Mouse (Mus musculus): Measurements from ENCODE around the gene Parp11. TPM values are rescaled to one million over a fixed set of nuclear protein-coding genes. Genes with fewer than 3 reads are reported as not detected.
"Not testable (repeated sequence)": the region's sequence is repeated elsewhere in the genome, so short reads cannot be mapped to it uniquely, and the experiment has no call there.

Parp11 gene
- polyA plus RNA-seq, 1 experiment from 2014 or later, result 59.1 TPM

DNA sequence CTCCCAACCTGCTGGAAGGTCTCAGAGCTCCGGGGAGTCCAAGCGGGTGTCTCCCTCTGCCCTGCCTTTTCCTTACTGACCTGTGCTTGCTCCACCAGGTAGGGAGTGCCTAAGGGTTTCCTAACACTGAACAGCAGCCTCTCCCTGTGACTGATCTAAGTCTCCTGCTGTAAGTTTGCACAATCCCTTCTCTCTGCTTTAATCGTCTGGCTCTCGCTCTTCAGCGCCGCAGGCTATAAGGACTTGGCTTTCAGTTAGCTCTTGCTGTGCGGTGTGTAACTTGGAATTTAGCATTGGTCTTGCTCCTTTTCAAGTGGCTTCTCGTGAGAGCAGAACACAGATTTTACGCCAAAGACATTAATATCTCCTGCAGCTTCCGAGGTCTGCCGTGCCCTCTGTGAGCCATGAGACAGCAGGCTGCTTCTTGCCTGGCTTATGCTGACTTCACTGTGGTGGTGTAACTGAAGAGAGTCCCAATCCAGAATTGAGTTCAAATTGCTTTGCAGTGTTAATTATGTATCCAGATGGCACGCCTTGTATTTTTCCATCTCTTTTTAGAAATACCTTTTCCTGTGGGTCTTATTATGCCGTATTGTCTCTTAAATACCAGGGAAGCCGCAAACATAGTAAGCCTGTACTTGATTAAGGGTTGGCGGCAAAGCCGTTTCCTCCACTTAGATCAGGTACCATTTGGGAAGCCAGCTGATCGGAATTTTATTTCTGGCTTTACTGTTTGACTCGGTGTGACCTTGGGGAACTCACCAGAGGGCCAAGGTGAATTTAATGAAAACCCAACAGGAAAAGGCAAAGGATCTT, 50.4 kb downstream of the Parp11 start:
- Histone ChIP-seq H3K4me3 (ENCODE audit: low read depth, low read length) (no peak overlapping the region), H3K4me1 (ENCODE audit: control insufficient read depth, insufficient read depth, low read length) (no peaks in the 10 kb centered on the region), H3K27ac (ENCODE audit: low read depth, low read length) (no peak overlapping the region), H3K9ac (ENCODE audit: low read length) (no peak overlapping the region), H3K36me3 (ENCODE audit: control insufficient read depth, insufficient read depth, low read length) (no peaks in the 10 kb centered on the region), H3K4me2 (ENCODE audit: low read depth) (no peak overlapping the region), H3K9me3 (ENCODE audit: control insufficient read depth, low read length) (no peaks in the 10 kb centered on the region), H3K27me3 (ENCODE audit: control insufficient read depth, insufficient read depth, low read length) (no peaks in the 10 kb centered on the region)
- DNase-seq (ENCODE audit: low spot score) (no peak), ATAC-seq (ENCODE audit: insufficient read depth, low FRiP score, low TSS enrichment) (no peak)
- 82% methylated on average over 18 of the region's 18 CpGs for WGBS

DNA sequence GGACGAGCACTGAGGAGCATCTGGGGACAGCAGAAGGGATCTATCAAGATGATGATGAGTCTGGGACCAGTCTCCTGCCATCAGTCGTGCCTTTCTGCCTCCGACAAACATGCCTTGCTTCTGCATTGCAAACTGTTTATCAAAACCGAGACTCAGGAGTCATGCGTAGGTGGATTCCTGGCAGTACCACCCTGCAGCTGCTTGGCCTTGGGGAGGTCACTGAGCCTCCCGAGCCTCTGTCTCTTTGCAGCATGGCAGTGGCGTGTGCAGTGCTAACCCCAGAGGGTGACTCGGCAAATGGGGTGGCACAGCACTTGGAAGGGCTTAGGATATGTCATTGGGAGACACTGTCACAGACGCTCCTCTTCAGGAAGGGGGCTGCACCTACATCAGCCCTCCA, 53.5 kb downstream of the Parp11 start:
- Histone ChIP-seq H3K4me2 (ENCODE audit: low read depth) (no peak overlapping the region), H3K36me3 (ENCODE audit: control insufficient read depth, insufficient read depth, low read length) (no peaks in the 10 kb centered on the region), H3K4me3 (ENCODE audit: low read depth, low read length) (no peak overlapping the region), H3K27ac (ENCODE audit: low read depth, low read length) (no peak overlapping the region), H3K9ac (ENCODE audit: low read length) (no peak overlapping the region), H3K4me1 (ENCODE audit: control insufficient read depth, insufficient read depth, low read length) (no peaks in the 10 kb centered on the region), H3K27me3 (ENCODE audit: control insufficient read depth, insufficient read depth, low read length) (no peaks in the 10 kb centered on the region), H3K9me3 (ENCODE audit: control insufficient read depth, low read length) (no peaks in the 10 kb centered on the region)
- DNase-seq (ENCODE audit: low spot score), result no peak
- no peak for ATAC-seq (ENCODE audit: insufficient read depth, low FRiP score, low TSS enrichment)
- 77% methylated on average over 9 of the region's 9 CpGs for WGBS

DNA sequence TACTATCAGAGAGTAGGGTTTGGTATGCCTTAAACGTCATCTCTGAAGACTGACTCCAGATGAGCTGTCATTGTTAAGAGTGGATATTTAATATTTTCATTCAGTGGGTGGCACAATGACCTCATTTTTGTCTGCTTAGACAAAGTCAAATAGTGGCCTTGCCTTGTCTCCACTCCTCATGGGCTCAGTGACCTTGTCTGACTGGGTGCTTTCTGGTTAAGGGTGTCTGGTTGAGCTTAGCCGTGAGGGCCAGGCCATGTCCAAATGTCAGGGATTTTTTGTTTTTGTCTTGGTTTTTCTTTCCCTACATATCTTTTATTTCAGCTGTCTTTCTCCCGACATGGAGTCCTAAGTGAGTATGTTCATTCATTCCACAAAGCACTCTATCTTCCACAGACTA, 54.2 kb downstream of the Parp11 start:
- no peaks in the 10 kb centered on the region for H3K27me3 ChIP-seq (ENCODE audit: control insufficient read depth, insufficient read depth, low read length)
- H3K36me3 ChIP-seq (ENCODE audit: control insufficient read depth, insufficient read depth, low read length), result no peaks in the 10 kb centered on the region
- no peak overlapping the region for H3K27ac ChIP-seq (ENCODE audit: low read depth, low read length)
- no peaks in the 10 kb centered on the region for H3K4me1 ChIP-seq (ENCODE audit: control insufficient read depth, insufficient read depth, low read length)
- H3K4me2 ChIP-seq (ENCODE audit: low read depth), result no peak overlapping the region
- WGBS, result 90% methylated on average over 3 of the region's 3 CpGs
- H3K9ac ChIP-seq (ENCODE audit: low read length), result no peak overlapping the region
- no peak overlapping the region for H3K4me3 ChIP-seq (ENCODE audit: low read depth, low read length)
- no peaks in the 10 kb centered on the region for H3K9me3 ChIP-seq (ENCODE audit: control insufficient read depth, low read length)
- DNase-seq (ENCODE audit: low spot score) (no peak), ATAC-seq (ENCODE audit: insufficient read depth, low FRiP score, low TSS enrichment) (no peak)

DNA sequence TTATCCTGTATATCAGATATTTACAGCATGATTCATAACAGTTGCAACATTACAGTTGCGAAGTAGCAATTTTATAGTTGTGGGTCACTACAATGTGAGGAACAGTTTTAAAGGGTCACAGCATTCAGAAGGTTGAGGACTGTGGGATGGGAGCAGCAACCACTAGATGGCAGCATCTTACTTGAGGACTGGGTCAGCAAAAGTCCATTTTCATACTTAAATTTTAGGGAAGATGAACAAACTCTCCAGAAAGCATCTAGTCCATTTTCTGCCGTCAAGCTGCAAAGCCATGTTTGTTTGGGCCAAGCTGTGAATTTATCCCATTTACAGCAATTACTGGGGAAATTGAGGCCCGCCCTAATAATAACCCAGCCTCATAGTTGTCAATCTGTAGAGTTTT, 55.9 kb downstream of the Parp11 start:
- 56% methylated on average over 3 of the region's 3 CpGs for WGBS
- Histone ChIP-seq H3K9ac (ENCODE audit: low read length) (no peak overlapping the region), H3K4me1 (ENCODE audit: control insufficient read depth, insufficient read depth, low read length) (no peaks in the 10 kb centered on the region), H3K36me3 (ENCODE audit: control insufficient read depth, insufficient read depth, low read length) (no peaks in the 10 kb centered on the region), H3K27me3 (ENCODE audit: control insufficient read depth, insufficient read depth, low read length) (no peaks in the 10 kb centered on the region), H3K4me3 (ENCODE audit: low read depth, low read length) (no peak overlapping the region), H3K9me3 (ENCODE audit: control insufficient read depth, low read length) (no peaks in the 10 kb centered on the region), H3K4me2 (ENCODE audit: low read depth) (no peak overlapping the region), H3K27ac (ENCODE audit: low read depth, low read length) (no peak overlapping the region)
- no peak for ATAC-seq (ENCODE audit: insufficient read depth, low FRiP score, low TSS enrichment)
- DNase-seq (ENCODE audit: low spot score), result peak; percentile 28

DNA sequence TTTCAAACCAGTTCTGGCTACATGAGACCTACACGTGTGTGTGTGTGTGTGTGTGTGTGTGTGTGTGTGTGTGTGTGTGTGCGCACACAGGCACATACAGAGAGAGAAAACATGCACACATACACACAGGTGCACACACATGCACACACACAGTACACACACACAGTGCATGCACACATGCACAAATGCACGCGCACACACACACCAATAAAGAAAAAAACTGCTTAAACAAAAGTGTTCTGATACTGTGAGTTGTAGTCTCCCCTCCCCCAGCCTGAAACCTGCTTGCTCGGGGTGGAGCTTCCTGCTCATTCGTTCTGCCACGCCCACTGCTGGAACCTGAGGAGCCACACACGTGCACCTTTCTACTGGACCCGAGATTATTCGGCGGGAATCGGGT, 67.1 kb downstream of the Parp11 start:
- not testable (repeated sequence) for H3K4me3 ChIP-seq (ENCODE audit: low read depth, low read length); H3K36me3 ChIP-seq (ENCODE audit: control insufficient read depth, insufficient read depth, low read length); H3K4me2 ChIP-seq (ENCODE audit: low read depth); H3K9ac ChIP-seq (ENCODE audit: low read length); H3K27me3 ChIP-seq (ENCODE audit: control insufficient read depth, insufficient read depth, low read length); H3K4me1 ChIP-seq (ENCODE audit: control insufficient read depth, insufficient read depth, low read length); H3K27ac ChIP-seq (ENCODE audit: low read depth, low read length); DNase-seq (ENCODE audit: low spot score); ATAC-seq (ENCODE audit: insufficient read depth, low FRiP score, low TSS enrichment); H3K9me3 ChIP-seq (ENCODE audit: control insufficient read depth, low read length)
- 94% methylated on average over 6 of the region's 12 CpGs for WGBS

DNA sequence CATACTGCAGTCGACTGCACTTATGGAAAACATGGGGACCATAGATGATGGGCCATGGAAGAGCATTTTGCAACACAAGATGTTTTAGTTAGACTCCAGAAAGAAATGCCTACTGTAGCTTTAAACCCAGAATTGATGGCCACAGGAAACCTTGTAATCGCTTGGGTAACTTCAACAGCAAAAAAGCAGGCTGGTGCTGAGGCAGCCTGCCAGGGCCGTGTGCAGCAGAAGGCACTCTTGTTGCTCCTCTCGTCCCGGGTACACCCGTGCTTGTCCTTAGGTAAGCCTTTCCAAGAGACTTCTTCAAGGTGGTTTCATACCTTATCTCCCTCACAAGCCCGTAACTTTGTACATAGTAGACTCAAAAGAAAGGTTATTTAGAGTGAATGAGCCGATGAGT, 74.5 kb downstream of the Parp11 start:
- no peak overlapping the region for H3K4me2 ChIP-seq (ENCODE audit: low read depth)
- H3K4me3 ChIP-seq (ENCODE audit: low read depth, low read length), result no peak overlapping the region
- WGBS, result 80% methylated on average over 8 of the region's 8 CpGs
- H3K9ac ChIP-seq (ENCODE audit: low read length), result no peak overlapping the region
- H3K27ac ChIP-seq (ENCODE audit: low read depth, low read length), result no peak overlapping the region
- no peak for ATAC-seq (ENCODE audit: insufficient read depth, low FRiP score, low TSS enrichment)
- no peaks in the 10 kb centered on the region for H3K4me1 ChIP-seq (ENCODE audit: control insufficient read depth, insufficient read depth, low read length)
- no peaks in the 10 kb centered on the region for H3K9me3 ChIP-seq (ENCODE audit: control insufficient read depth, low read length)
- DNase-seq (ENCODE audit: low spot score), result no peak
- no peaks in the 10 kb centered on the region for H3K36me3 ChIP-seq (ENCODE audit: control insufficient read depth, insufficient read depth, low read length)
- no peaks in the 10 kb centered on the region for H3K27me3 ChIP-seq (ENCODE audit: control insufficient read depth, insufficient read depth, low read length)

DNA sequence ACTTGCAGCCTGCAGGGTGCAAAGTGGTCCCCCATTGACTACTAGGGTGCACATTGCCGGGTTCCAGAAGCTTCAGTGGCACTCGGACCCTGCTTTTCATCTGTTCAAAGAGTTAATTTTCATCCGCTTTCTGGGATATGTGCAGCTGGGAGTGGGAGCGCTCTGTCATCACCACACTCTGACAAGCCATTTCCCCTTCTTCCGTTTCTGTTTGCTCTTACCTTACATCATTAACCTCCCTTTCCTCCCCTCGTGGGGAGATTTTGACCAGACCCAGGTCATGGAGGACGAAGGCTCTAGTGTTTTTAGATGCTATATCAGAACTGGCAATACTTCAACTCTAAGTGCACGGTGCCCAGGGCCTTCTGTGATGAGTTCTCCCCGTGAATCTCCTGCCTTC, 75.7 kb downstream of the Parp11 start:
- Histone ChIP-seq H3K27ac (ENCODE audit: low read depth, low read length) (no peak overlapping the region), H3K4me2 (ENCODE audit: low read depth) (no peak overlapping the region), H3K4me3 (ENCODE audit: low read depth, low read length) (no peak overlapping the region), H3K9me3 (ENCODE audit: control insufficient read depth, low read length) (no peaks in the 10 kb centered on the region), H3K4me1 (ENCODE audit: control insufficient read depth, insufficient read depth, low read length) (no peaks in the 10 kb centered on the region), H3K9ac (ENCODE audit: low read length) (no peak overlapping the region), H3K36me3 (ENCODE audit: control insufficient read depth, insufficient read depth, low read length) (no peaks in the 10 kb centered on the region), H3K27me3 (ENCODE audit: control insufficient read depth, insufficient read depth, low read length) (no peaks in the 10 kb centered on the region)
- no peak for DNase-seq (ENCODE audit: low spot score)
- WGBS, result 74% methylated on average over 9 of the region's 9 CpGs
- no peak for ATAC-seq (ENCODE audit: insufficient read depth, low FRiP score, low TSS enrichment)

DNA sequence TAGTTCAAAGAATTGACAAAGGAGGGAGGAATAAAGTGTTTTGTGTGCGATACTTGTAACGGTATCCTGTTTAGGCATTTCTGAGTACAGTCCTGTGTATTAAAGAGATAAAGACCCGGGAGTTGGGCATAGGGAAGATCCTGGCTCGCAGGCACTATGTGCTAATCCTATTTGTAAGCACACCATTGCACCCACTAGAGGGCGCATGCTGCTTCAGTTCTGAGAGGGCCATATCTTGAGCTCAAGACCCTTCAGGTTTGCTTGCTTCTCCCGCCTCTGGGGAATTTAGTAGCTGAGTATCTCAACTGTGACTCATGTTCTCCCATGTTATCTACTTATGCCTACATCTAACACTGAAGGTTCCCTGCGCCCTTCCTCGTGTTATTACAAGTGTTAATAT, 77.8 kb downstream of the Parp11 start:
- DNase-seq (ENCODE audit: low spot score) (peak; percentile 70), ATAC-seq (ENCODE audit: insufficient read depth, low FRiP score, low TSS enrichment) (no peak)
- Histone ChIP-seq H3K9ac (ENCODE audit: low read length) (no peak overlapping the region), H3K27ac (ENCODE audit: low read depth, low read length) (no peak overlapping the region), H3K4me2 (ENCODE audit: low read depth) (no peak overlapping the region), H3K9me3 (ENCODE audit: control insufficient read depth, low read length) (no peaks in the 10 kb centered on the region), H3K27me3 (ENCODE audit: control insufficient read depth, insufficient read depth, low read length) (no peaks in the 10 kb centered on the region), H3K4me3 (ENCODE audit: low read depth, low read length) (no peak overlapping the region), H3K4me1 (ENCODE audit: control insufficient read depth, insufficient read depth, low read length) (no peaks in the 10 kb centered on the region), H3K36me3 (ENCODE audit: control insufficient read depth, insufficient read depth, low read length) (no peaks in the 10 kb centered on the region)
- WGBS, result 39% methylated on average over 8 of the region's 8 CpGs

DNA sequence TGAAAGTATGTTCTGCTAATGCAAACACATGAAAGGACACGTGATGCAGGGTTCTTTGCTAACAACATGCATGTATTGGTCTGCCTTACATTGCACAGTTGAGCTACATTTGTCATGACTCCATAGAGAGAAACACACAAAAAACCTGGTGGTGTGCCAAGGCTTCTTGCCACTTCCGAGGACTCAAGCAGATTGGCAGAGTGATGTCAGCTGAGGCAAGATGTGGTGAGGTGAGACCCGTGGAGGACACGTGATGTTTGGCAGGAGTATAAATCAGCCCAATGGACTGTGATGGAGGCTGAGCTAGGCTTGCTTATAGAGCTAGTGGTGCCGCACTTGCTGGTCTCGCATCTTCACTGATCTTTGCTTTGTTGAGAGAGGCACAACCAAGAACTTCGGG, 82.0 kb downstream of the Parp11 start:
- H3K27me3 ChIP-seq (ENCODE audit: control insufficient read depth, insufficient read depth, low read length), result no peaks in the 10 kb centered on the region
- DNase-seq (ENCODE audit: low spot score), result no peak
- no peak for ATAC-seq (ENCODE audit: insufficient read depth, low FRiP score, low TSS enrichment)
- WGBS, result 88% methylated on average over 7 of the region's 7 CpGs
- no peak overlapping the region for H3K4me3 ChIP-seq (ENCODE audit: low read depth, low read length)
- no peak overlapping the region for H3K9ac ChIP-seq (ENCODE audit: low read length)
- no peak overlapping the region for H3K27ac ChIP-seq (ENCODE audit: low read depth, low read length)
- no peaks in the 10 kb centered on the region for H3K9me3 ChIP-seq (ENCODE audit: control insufficient read depth, low read length)
- H3K4me1 ChIP-seq (ENCODE audit: control insufficient read depth, insufficient read depth, low read length), result no peaks in the 10 kb centered on the region
- no peaks in the 10 kb centered on the region for H3K36me3 ChIP-seq (ENCODE audit: control insufficient read depth, insufficient read depth, low read length)
- H3K4me2 ChIP-seq (ENCODE audit: low read depth), result no peak overlapping the region

Measured in neural tube, embryonic 11.5 days (tissue).